Mouse (Mus musculus) intestine, embryonic 14.5 days (tissue): ENCODE measurements at regions not wholly inside any gene's neighbourhood (a gene's known extent, or its start where the extent isn't known, plus 50 kb on each side); places are given as distances from the start of the nearest gene placed in this dataset.

Experiments
- ATAC-seq: fragments of 200-750 bp; cut with Nextera tagmentation; replicated peaks from 2 replicates; pipeline ENCODE4 v1.8.0; 2017; ENCODE audit warnings: low read depth, moderate number of reproducible peaks, moderate TSS enrichment, moderate library complexity; ENCODE audit not compliant: low FRiP score, low TSS enrichment
- DNase-seq: peaks from one replicate; pipeline ENCODE4 v3.0.0-alpha.2; 2018; ENCODE audit warnings: low spot score
- H3K27ac ChIP-seq: fragments of 300-500 bp; sonication (generic); 2 replicates; pipeline ENCODE4 v1.5.1; 2014; ENCODE audit warnings: low read depth, mild to moderate bottlenecking, control low read depth
- H3K27me3 ChIP-seq: fragments of 300-500 bp; sonication (generic); replicated peaks from 2 replicates; pipeline ENCODE4 v1.6.1; 2014; ENCODE audit warnings: low read length, control low read depth; ENCODE audit not compliant: control insufficient read depth, insufficient read depth
- H3K36me3 ChIP-seq: fragments of 300-500 bp; sonication (generic); 2 replicates; pipeline ENCODE4 v1.6.1; 2014; ENCODE audit warnings: low read length, control low read depth; ENCODE audit not compliant: control insufficient read depth, insufficient read depth
- H3K4me1 ChIP-seq: fragments of 300-500 bp; sonication (generic); replicated peaks from 2 replicates; pipeline ENCODE4 v1.6.1; 2014; ENCODE audit warnings: low read length, control low read depth, mixed read lengths; ENCODE audit not compliant: control insufficient read depth, insufficient read depth
- H3K4me2 ChIP-seq: fragments of 300-500 bp; sonication (generic); 2 replicates; pipeline ENCODE4 v1.6.1; 2014; ENCODE audit warnings: low read length
- H3K4me3 ChIP-seq: fragments of 300-500 bp; sonication (generic); 2 replicates; pipeline ENCODE4 v1.5.1; 2014; ENCODE audit warnings: low read depth, low read length, control low read depth, mixed read lengths
- H3K9ac ChIP-seq: fragments of 300-500 bp; sonication (generic); 2 replicates; pipeline ENCODE4 v1.6.1; 2014; ENCODE audit warnings: mild to moderate bottlenecking, low read length
- H3K9me3 ChIP-seq: fragments of 300-500 bp; sonication (generic); 2 replicates; pipeline ENCODE4 v1.6.1; 2016; ENCODE audit warnings: low read length, control low read depth; ENCODE audit not compliant: control insufficient read depth
- WGBS: fragments of 180-500 bp; shearing (Covaris S2); extraction: QIAGEN DNeasy Blood & Tissue Kit; methylation state at CpG from one replicate; pipeline ENCODE4 v1.1.7; 2014; 5-methylcytosine and 5-hydroxymethylcytosine counted together

DNA sequence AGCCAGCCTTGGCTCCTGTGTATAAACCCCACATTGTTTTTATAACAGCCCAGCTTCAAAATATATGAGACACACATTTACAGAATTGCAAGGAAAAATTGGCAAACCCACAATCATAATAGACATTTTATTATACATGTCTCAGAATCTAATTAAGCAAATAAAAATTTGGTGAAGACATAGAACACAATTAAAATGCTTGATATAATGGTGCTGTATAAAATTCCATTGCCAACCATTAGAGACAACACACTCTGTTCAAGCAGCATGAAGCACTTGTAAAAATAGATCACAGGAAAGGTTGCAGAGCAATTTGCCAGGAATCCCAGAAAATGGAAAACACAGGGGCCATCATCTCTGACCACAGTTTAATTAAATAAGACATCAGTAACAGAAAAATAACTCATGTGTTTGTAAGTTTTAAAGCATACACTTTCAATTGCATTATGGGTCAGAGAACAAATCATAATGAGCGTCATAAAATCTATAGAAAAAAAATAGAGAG is 229.2 kb downstream of the Pdcd6ip start:
- WGBS: 89% methylated on average over 1 of the region's 1 CpGs
- Histone ChIP-seq H3K36me3 (no peaks in the 10 kb centered on the region), H3K4me1 (no peaks in the 10 kb centered on the region), H3K9me3 (no peaks in the 10 kb centered on the region), H3K27ac (no peak overlapping the region), H3K4me2 (no peak overlapping the region), H3K27me3 (no peaks in the 10 kb centered on the region), H3K9ac (no peak overlapping the region), H3K4me3 (no peak overlapping the region)
- ATAC-seq (no peak), DNase-seq (no peak)

DNA sequence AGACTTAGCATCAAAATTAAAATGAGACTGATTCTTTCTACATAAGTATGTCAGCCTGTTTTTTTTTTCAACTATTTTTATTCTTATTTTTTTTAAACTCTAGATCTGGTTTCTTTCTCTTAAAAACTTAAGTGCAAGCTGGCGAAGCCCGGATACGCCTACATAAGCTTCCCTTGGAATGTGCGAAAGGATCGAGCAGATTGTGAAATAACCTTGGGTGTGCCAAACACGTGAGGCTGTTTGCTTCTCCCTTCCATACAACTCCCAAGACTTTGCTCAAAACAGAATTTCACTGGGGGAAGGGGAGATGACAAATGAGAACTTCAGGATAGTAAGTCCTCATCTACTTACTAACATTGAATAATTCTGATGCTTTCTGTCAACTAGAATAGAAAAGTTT is 236.3 kb downstream of the Pdcd6ip start:
- no peak overlapping the region for H3K4me3 ChIP-seq

GRCm38 (mm10) chr9:113462888-113463287 is 245.2 kb downstream of the Pdcd6ip start:
- Histone ChIP-seq H3K4me1 (no peaks in the 10 kb centered on the region), H3K36me3 (no peaks in the 10 kb centered on the region), H3K27me3 (no peaks in the 10 kb centered on the region), H3K4me2 (no peak overlapping the region), H3K27ac (no peak overlapping the region), H3K4me3 (no peak overlapping the region), H3K9me3 (no peaks in the 10 kb centered on the region), H3K9ac (no peak overlapping the region)
- WGBS: 33% methylated on average over 2 of the region's 2 CpGs
- DNase-seq (no peak), ATAC-seq (no peak)

More for the DNA sequence above, 236.3 kb downstream of the Pdcd6ip start:
- Histone ChIP-seq H3K27ac (no peak overlapping the region), H3K36me3 (no peaks in the 10 kb centered on the region), H3K4me2 (no peak overlapping the region), H3K9me3 (no peaks in the 10 kb centered on the region), H3K9ac (no peak overlapping the region), H3K27me3 (no peaks in the 10 kb centered on the region), H3K4me1 (no peaks in the 10 kb centered on the region)
- DNase-seq: no peak
- WGBS: 81% methylated on average over 6 of the region's 6 CpGs
- ATAC-seq: no peak

- H3K4me1 ChIP-seq: no peaks in the 10 kb centered on the region
- no peaks in the 10 kb centered on the region for H3K27me3 ChIP-seq
- H3K9ac ChIP-seq: no peak overlapping the region
- no peaks in the 10 kb centered on the region for H3K36me3 ChIP-seq
- no peak overlapping the region for H3K27ac ChIP-seq
- H3K4me2 ChIP-seq: no peak overlapping the region
- WGBS: 89% methylated on average over 1 of the region's 1 CpGs
- H3K4me3 ChIP-seq: no peak overlapping the region
- H3K9me3 ChIP-seq: no peaks in the 10 kb centered on the region
- DNase-seq (no peak), ATAC-seq (no peak)
Measured at GRCm38 (mm10) chr9:113462267-113462887, 245.7 kb downstream of the Pdcd6ip start.

- no peaks in the 10 kb centered on the region for H3K27me3 ChIP-seq
- no peak for ATAC-seq
- no peak overlapping the region for H3K4me2 ChIP-seq
- no peak overlapping the region for H3K27ac ChIP-seq
- no peak overlapping the region for H3K9ac ChIP-seq
- H3K4me1 ChIP-seq: no peaks in the 10 kb centered on the region
- H3K4me3 ChIP-seq: no peak overlapping the region
- no peaks in the 10 kb centered on the region for H3K9me3 ChIP-seq
- H3K36me3 ChIP-seq: no peaks in the 10 kb centered on the region
- WGBS: 80% methylated on average over 5 of the region's 5 CpGs
- DNase-seq: no peak
Measured at GRCm38 (mm10) chr9:113459885-113460284, 248.2 kb downstream of the Pdcd6ip start.

- Histone ChIP-seq H3K36me3 (no peaks in the 10 kb centered on the region), H3K9ac (no peak overlapping the region), H3K4me2 (no peak overlapping the region), H3K4me3 (no peak overlapping the region), H3K9me3 (no peaks in the 10 kb centered on the region), H3K4me1 (no peaks in the 10 kb centered on the region), H3K27ac (no peak overlapping the region), H3K27me3 (no peaks in the 10 kb centered on the region)
- no peak for DNase-seq
- no peak for ATAC-seq
- WGBS: 62% methylated on average over 2 of the region's 2 CpGs
Measured at GRCm38 (mm10) chr9:113459221-113459620, 248.8 kb downstream of the Pdcd6ip start.

DNA sequence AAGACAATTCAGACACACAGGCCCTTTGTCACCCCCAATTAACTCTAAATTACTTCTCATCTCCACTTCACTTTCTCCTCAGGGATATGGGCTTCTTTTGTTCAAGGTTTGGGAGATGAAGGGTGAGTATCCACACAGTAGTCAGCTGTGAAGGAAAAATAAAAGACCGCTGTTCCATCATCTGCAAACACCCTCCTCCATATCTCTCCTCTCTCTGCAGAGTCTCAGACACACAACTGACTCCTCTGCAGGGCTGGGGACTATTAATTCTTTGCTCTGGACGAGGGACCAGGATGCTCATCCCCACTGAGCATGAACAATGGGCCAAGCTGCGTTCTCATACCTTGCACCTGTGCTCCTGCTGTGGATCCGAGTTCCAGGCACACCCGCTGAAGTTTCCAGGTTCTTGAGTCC is 249.3 kb downstream of the Pdcd6ip start:
- 38% methylated on average over 5 of the region's 5 CpGs for WGBS
- H3K4me2 ChIP-seq: no peak overlapping the region
- no peak overlapping the region for H3K4me3 ChIP-seq
- no peak for DNase-seq
- H3K9me3 ChIP-seq: no peaks in the 10 kb centered on the region
- H3K27me3 ChIP-seq: no peaks in the 10 kb centered on the region
- H3K9ac ChIP-seq: no peak overlapping the region
- no peak for ATAC-seq
- H3K4me1 ChIP-seq: no peaks in the 10 kb centered on the region
- no peak overlapping the region for H3K27ac ChIP-seq
- H3K36me3 ChIP-seq: no peaks in the 10 kb centered on the region

- no peaks in the 10 kb centered on the region for H3K4me1 ChIP-seq
- ATAC-seq: no peak
- no peaks in the 10 kb centered on the region for H3K36me3 ChIP-seq
- H3K4me3 ChIP-seq: no peak overlapping the region
- no peak for DNase-seq
- H3K9ac ChIP-seq: no peak overlapping the region
- WGBS: 63% methylated on average over 13 of the region's 13 CpGs
- no peak overlapping the region for H3K4me2 ChIP-seq
- no peaks in the 10 kb centered on the region for H3K27me3 ChIP-seq
- no peak overlapping the region for H3K27ac ChIP-seq
- no peaks in the 10 kb centered on the region for H3K9me3 ChIP-seq
Measured at GRCm38 (mm10) chr9:113457169-113457850, 250.7 kb downstream of the Pdcd6ip start.

DNA sequence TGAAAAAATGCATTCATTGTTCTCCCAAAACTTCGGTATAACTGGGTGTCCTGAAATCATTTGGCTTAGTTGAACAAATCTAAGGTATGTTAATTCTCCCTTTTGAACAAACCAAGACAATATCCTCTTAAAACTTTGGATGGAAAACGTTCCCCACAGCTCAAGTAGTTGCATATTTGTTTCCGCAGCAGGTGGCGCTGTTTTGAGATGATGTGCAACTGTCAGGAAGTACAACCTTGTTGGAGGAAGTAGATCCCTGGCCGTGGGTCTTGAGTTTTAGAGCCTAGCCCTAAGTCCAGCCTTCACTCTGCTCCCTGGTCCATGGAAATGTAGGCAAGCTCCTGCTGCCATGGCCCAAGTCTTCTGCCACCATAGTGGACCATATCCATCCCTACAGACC is 252.5 kb downstream of the Pdcd6ip start:
- WGBS: 89% methylated on average over 5 of the region's 5 CpGs
- Histone ChIP-seq H3K4me3 (no peak overlapping the region), H3K4me1 (no peaks in the 10 kb centered on the region), H3K36me3 (no peaks in the 10 kb centered on the region), H3K9me3 (no peaks in the 10 kb centered on the region), H3K4me2 (no peak overlapping the region), H3K9ac (no peak overlapping the region), H3K27ac (no peak overlapping the region), H3K27me3 (no peaks in the 10 kb centered on the region)
- DNase-seq (no peak), ATAC-seq (no peak)
